Mouse (Mus musculus) left cerebral cortex, postnatal 14 days (tissue): ENCODE measurements around the gene Col20a1. TPM values are rescaled to one million over a fixed set of nuclear protein-coding genes. Genes with fewer than 3 reads are reported as not detected.
A peak's percentile ranks its signal among the peaks of the same experiment; 100 is the strongest.

Experiments
- DNase-seq, 2 experiments: peaks; one replicate each; pipeline ENCODE4 v3.0.0; 2021 to 2022; ENCODE audit warnings: low spot score in 2 of 2, mixed read lengths in 1 of 2
- intact Hi-C: fragments of 180-260 bp; cut with DNase I; formaldehyde crosslinking; loops from one replicate; pipeline ENCODE4 v1.15.1; 2025
- long read RNA-seq, 2 experiments: library from polyadenylated mRNA; stranded (forward); transcript quantifications; one replicate each; pipeline ENCODE4 v2.0.0; 2021
- total RNA-seq, 2 experiments: library from RNA; stranded (reverse); gene quantifications; 2 replicates each; pipeline ENCODE4 v1.2.3; 2021

Gene Col20a1
- total RNA-seq = 1 to 10 TPM; 1.6 to 2.4 TPM
- long read RNA-seq, experiment 1, partial matches to known transcripts = 0 of 1 reads
- long read RNA-seq, experiment 1, other reads (novel, unspliced or antisense) = 1 of 1 reads
- long read RNA-seq, experiment 2 = 0 reads

GRCm38 (mm10) chr2:180986449-180986848 lies at the start of gene Col20a1:
Gene Col20a1, plus strand, starts transcription at chr2:180986535.
- DNase-seq = no peak

GRCm38 (mm10) chr2:180940187-180940586 lies 46.1 kb upstream of the Col20a1 start:
- intact Hi-C loops = no loop called here
- DNase-seq = no peak

More at GRCm38 (mm10) chr2:180986449-180986848, at the start of gene Col20a1:
- intact Hi-C loops = no loop called here

- peak; percentile 54 to 57 for DNase-seq
- intact Hi-C loops = no loop called here
These were observed 44.5 kb upstream of the Col20a1 start for GRCm38 (mm10) chr2:180941869-180942268.

GRCm38 (mm10) chr2:180949947-180950346 lies 36.4 kb upstream of the Col20a1 start:
- intact Hi-C loops = no loop called here
- DNase-seq = no peak

- DNase-seq = peak; percentile 44 to 45
- intact Hi-C loops = no loop called here
These were observed 33.6 kb upstream of the Col20a1 start for GRCm38 (mm10) chr2:180952731-180953171.

- DNase-seq = no peak
- intact Hi-C loops = no loop called here
These were observed 32.7 kb upstream of the Col20a1 start for GRCm38 (mm10) chr2:180953638-180954037.

- intact Hi-C loops = no loop called here
- peak; percentile 48 to 60 for DNase-seq
These were observed 32.0 kb upstream of the Col20a1 start, which contains the start of gene Nkain4 for GRCm38 (mm10) chr2:180954061-180955047. Gene Nkain4, minus strand, starts transcription at chr2:180954699.

- no peak for DNase-seq
- intact Hi-C loops = no loop called here
These were observed 26.7 kb upstream of the Col20a1 start for GRCm38 (mm10) chr2:180959605-180960004.

- no peak for DNase-seq
- intact Hi-C loops = no loop called here
These were observed 26.1 kb upstream of the Col20a1 start for GRCm38 (mm10) chr2:180960187-180960586.

- intact Hi-C loops = no loop called here
These were observed 23.6 kb upstream of the Col20a1 start for GRCm38 (mm10) chr2:180962616-180963308.

GRCm38 (mm10) chr2:180963956-180964355 lies 22.4 kb upstream of the Col20a1 start:
- intact Hi-C loops = loop anchor here (1.0 kb wide), 1 partner anchor 39 kb away; no protein-coding TSS in a partner anchor
- DNase-seq = peak; percentile 76 to 79

More at GRCm38 (mm10) chr2:180962616-180963308, 23.6 kb upstream of the Col20a1 start:
- no peak for DNase-seq

GRCm38 (mm10) chr2:180966092-180966882 lies 20.0 kb upstream of the Col20a1 start:
- peak in 1 of 2 experiments; percentile 79 for DNase-seq
- intact Hi-C loops = no loop called here

- intact Hi-C loops = no loop called here
- DNase-seq = peak; percentile 93 to 95
These were observed 19.1 kb upstream of the Col20a1 start, which contains the start of gene Arfgap1 for GRCm38 (mm10) chr2:180967010-180967763. Gene Arfgap1, plus strand, starts transcription at chr2:180967225.

- intact Hi-C loops = no loop called here
- DNase-seq = no peak
These were observed 5.2 kb upstream of the Col20a1 start for GRCm38 (mm10) chr2:180981133-180981532.

- intact Hi-C loops = no loop called here
These were observed 700 bp upstream of the Col20a1 start for GRCm38 (mm10) chr2:180985635-180986034.

GRCm38 (mm10) chr2:180987001-180987400 lies 666 bp downstream of the Col20a1 start:
- DNase-seq = no peak
- intact Hi-C loops = no loop called here

More at GRCm38 (mm10) chr2:180985635-180986034, 700 bp upstream of the Col20a1 start:
- DNase-seq = no peak

GRCm38 (mm10) chr2:180987432-180988030 lies 1.2 kb downstream of the Col20a1 start:
- no peak for DNase-seq
- intact Hi-C loops = no loop called here
